Mouse (Mus musculus): ENCODE data around the gene Olfr1449.
"Not testable (repeated sequence)": the region's sequence is repeated elsewhere in the genome, so short reads cannot be mapped to it uniquely, and the experiment has no call there.

Olfr1449 gene

DNA sequence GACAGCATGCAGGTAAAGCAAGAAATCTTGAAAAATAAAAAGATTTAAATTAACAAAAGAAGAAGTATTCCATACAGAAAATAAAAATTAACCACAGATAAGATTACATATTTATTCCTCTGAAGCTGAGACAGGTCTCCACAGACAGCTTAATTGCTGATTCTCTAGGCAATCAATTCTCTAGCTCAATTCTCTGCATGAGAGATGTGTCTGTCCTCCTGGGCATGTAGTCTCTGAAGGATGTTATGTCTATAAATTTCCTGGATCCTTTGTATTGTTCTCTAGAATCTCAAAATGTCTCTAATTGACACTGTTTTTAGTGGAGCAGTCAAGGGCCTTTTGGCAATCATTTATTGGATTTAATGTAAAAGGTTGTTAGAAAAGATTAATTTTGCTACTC is at the start of gene Olfr1449:
Gene Olfr1449, plus strand, starts transcription at position 301 of the 400 bp plus-strand sequence.
- no peak for DNase-seq (ENCODE audit: low spot score in 2 of 2)

DNA sequence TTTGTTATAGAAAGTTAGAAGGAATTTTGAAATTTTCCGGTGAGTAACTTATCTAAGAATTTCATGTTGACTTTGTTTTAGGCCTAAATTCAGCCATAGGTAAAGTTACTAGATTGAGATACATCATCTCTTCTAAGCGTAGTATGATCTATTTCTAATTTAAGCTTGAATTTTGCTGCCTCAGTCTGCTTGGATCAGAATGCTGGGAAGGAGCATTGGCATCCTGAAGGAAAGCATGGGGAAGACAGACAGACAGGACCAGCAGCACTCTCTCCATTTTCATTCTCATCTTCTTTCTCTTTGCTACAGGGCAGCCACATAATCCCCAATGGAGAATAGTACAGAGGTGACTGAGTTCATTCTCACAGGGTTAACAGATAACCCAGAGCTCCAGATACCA is 47.1 kb upstream of the Olfr1449 start, which contains the start of gene Olfr1445:
Gene Olfr1445, plus strand, starts transcription at position 301 of the 400 bp plus-strand sequence.
- DNase-seq (ENCODE audit: low spot score in 2 of 2), result no peak

DNA sequence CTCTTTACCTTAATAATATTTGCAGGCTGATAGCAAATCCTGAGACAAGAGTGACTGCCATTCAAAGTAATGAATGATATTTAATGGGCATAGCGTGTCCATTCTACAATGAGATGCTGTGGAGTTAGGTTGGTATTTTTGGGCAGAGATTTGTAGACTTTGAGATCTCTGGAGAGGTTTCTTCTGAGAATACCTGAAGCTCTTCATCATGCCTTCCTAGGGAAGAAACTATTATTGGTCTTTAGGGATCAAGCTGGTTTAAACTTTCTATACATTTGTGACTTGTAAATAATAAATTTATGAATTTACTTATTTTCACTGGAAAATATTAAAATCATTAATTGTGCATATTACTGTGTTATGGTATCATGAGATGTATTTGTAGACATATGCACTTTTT is 37.2 kb upstream of the Olfr1449 start, which contains the start of gene Olfr1446:
Gene Olfr1446, minus strand, starts transcription at position 101 of the 400 bp plus-strand sequence.
- DNase-seq (ENCODE audit: low spot score in 2 of 2), result no peak

DNA sequence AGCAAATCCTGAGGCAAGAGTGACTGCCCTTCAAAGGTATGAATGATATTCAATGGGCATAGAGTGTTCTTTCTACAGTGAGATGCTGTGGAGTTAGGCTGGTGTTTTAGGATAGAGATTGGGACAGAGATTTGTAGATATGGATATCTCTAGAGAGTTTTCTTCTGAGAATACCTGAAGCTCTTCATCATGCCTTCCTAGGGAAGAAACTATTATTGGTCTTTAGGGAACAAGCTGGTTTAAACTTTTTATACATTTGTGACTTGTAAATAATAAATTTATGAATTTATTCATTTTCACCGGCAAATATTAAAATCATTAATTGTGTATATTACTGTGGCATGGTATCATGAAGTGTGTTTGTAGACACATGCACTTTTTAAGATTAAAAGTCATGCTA is 27.0 kb upstream of the Olfr1449 start, which contains the start of gene Olfr1447:
Gene Olfr1447, minus strand, starts transcription at position 101 of the 400 bp plus-strand sequence.
- no peak for DNase-seq (ENCODE audit: low spot score in 2 of 2)

DNA sequence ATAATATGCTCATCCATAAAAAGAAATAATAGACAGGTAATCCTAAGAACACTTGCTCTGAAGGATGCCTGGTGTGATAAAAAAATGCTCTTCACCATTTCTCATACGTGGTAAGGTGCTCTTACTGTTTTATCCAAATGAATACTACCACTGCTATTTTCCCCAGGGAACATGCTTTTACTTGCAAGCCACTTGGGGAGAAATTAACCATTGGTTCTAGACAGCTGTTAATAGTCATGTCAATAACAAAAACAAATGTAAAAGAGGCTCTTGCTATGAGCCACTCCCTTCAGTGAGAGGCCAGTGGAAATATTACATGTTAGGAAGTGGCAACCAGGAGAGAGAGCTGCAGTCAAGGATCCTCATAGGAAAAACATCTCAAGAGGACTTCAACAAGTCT is 6.3 kb upstream of the Olfr1449 start, which contains the start of gene Olfr1448:
Gene Olfr1448, minus strand, starts transcription at position 101 of the 400 bp plus-strand sequence.
- DNase-seq (ENCODE audit: low spot score in 2 of 2), result no peak

DNA sequence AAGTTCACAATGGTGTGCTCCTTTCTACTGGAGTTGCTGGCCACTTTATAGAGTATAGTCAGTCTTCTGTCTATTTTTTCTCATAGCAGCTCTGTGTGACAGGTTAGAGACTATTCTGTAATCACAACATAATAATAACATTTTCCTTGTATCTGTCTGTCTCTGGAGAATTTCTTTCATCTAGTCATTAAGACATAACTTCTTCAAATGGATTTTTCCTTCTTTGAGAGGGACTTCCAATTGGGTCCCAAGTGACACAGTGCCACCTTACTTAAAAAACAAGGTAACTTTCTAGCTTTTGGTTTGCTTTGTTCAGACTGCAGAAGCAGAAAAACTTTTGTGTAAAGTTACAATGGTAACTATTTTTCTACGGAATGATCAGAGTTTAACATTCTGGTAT is 19.3 kb downstream of the Olfr1449 start, which contains the start of gene Olfr1450:
Gene Olfr1450, plus strand, starts transcription at position 301 of the 400 bp plus-strand sequence.
- DNase-seq (ENCODE audit: low spot score in 2 of 2), result no peak

DNA sequence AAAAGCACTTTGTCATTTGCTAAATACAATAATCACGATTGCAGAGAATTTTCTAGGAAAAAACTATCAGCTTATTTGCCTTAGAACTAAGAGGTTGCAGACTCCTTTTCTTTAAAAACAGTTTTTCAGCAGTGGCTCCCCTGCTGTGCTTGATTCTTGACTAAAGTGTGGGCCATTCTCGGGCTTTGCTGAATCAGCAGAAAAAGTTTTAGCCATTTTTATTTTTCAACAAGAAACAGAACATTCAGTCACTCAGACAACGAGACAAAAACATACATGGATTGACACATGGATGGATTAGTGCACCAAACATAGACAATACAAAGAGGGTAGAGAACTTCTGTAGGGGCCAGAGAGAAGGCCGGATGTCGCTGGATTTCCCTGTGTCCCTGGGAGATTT is 39.4 kb downstream of the Olfr1449 start:
- not testable (repeated sequence) for DNase-seq (ENCODE audit: low spot score in 2 of 2)
